Mouse (Mus musculus): ENCODE measurements at regions not wholly inside any gene's neighbourhood (a gene's known extent, or its start where the extent isn't known, plus 50 kb on each side); places are given as distances from the start of the nearest gene placed in this dataset.

DNA sequence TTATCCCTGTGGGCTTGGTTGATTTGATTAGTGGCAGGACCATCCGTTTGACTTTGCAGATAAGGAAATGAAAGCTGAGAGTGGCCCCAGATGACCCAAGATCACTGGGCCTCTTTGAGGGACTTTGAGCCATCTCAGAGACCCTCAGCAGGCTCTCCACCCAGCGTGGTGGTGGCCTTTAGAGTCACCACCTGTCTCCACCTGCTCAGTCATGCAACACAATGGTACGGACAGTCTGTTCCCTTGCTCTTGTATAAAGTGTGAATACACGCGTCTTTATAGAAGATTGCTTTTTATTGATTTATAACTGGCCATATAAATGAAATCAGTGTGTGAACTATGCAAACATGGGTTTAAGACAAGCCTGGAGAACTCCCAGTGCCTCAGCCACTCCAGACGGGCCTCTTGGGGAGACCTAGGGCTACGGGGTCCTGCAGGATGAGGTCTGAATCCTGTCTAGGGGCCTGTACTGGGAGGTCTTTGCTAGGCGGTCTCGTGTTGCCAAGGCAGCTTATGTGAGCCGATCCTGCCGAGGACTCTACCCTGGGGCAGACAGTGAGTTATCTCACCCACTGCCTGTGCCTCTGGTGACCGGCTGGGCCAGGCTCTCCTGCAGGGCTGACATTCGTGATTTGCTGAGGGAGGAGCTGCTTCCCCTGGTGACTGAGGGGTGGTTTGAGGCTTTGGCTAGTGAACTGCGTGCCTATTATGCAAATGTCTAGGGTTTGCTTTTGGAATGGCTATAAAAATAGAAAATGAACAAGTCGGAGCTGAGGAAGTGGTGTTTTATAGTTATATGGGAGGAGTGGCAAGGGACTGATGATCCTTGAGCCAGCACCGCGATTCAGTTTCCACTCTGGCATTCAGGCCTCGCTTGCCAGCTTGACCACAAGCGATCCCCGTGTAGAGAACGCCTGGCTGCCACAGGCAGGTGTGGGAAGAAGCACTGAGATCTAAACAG is 176.5 kb downstream of the Fam43a start:
- DNase-seq: no peak

DNA sequence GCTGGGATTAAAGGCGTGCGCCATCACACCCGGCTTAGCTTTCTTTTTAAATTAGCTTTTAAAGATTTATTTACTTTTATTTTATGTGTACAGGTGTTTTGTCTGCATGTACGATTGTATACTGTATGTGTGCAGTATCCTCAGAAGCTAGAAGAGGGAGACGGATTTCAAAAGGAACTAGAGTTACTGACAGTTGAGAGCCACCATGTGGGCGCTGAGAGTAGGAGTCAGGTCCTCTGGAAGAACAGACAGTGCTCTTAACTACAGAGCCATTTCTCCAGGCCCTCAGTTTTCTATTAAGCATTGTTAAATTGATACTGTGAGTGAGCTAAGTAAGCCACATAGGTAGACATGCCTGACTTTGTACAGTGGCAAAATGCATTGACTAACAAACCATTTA is 177.9 kb downstream of the Fam43a start:
- no peak for DNase-seq

DNA sequence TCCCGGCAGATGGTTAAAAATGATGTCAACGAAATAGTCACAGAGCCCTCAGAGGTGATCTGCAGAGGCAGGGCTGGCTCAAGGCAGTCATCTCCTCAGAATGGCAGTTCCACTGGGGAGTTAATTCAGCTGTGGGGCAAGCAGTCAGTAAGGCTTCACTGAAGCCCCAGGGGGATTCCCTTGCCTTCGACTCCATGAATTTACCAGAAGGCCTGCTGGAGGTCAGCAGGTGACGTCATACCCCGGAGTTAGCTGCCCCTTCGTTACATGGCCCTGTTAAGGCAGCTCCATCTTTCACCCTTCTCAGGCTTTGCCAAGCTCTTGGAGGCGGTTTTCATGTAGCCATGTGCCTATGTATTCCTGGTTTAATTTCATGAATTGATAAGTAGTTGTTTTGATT is 178.6 kb downstream of the Fam43a start:
- no peak for DNase-seq

DNA sequence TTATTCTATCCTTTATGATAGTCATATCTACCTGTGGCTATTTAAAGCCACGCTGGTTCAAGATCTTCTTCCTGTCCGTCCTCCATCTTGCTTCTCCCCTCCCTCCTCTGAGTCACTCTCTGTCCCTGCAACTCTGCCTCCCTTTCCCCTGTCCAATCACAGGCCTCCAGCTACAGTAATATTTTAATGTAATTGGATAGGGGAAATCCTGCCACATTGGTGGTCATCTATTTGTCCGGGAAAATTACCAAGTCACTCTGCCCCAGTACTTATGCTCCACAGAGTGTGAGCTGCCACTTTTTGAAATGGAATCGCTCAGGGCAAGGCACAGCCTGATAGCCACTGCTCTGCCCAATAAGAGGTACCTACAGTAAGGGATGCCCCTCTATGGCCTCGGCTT is 179.4 kb downstream of the Fam43a start:
- DNase-seq: no peak

- DNase-seq: no peak
These were observed 184.7 kb downstream of the Fam43a start for GRCm38 (mm10) chr16:30784261-30784660.

DNA sequence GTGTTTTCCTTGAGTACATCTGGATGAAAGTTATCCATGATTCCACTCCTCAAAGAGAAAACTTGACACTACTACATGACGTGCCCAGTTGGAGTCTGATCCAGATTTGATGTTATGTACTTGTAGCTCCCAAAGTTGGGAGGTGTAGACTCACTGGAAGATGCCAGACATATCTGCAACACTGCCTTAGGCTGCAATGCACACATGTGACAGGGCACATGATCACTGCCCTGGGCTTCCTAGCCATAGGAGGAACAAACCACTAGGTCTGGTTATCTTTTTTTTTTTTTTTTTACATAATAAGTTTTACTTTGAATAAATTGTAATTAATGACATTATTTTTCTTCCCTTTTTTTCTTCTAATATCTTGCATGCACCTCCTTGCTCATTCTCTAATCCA is 185.4 kb downstream of the Fam43a start:
- no peak for DNase-seq

DNA sequence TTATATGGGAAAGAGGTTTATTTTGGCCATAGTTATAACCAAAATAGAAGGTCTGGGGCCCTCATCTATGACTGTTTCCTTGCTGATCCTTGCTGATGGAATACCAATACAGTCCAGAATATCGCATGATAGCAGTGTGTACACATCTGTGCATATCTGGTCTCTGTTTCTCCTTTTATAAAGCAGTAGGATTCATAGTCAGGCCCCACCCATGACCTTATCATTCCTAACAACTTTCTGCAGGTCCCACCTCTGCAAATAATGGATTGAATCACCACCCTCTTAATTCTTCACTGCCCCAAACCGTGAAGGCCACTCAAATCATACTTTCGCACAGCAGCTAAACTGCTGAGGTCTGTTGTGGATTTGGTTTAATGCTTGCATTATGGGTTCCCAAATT is 186.5 kb downstream of the Fam43a start:
- DNase-seq: no peak

DNA sequence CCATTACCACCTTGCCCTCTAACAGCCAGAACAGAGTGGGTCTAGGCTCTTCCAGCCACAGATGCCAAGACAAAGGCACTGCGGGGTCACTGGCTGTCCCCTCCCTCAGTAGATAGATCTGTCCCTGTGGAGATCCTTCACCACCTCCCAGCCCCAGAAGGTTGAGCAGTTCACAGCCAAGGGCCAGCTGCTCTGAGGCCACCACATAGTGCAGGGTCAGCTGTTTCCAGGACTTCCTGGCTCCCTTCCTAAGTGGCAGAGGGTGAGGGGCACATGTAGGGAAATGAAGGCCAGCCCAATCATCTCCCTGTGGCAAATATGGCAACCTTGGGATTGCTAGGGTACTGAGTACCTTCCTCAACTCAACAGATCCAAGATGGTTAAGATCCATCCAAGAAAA is 187.8 kb downstream of the Fam43a start:
- DNase-seq: no peak

DNA sequence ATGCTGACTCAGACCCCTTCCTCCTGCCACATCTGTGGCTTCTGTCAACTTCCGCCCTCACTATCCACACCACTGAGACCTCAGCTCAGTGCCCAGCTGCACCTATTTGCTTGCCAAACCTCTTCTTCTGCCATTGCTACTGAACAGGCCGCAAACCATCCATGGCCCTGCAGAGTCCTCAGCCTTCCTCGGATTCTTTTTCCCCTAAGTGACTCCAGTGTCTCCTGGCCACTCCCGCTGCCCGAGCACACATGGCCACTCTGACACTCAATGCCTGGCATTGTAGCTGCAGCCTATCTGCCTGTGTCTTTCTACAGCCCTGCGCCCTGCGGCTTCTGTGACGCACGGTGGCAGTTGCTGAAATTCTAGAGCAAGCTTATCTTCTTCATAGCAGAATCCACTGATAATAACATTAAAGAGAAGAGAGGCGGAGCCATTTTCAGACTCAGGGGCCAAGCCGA is 188.8 kb downstream of the Fam43a start:
- DNase-seq: no peak

GRCm38 (mm10) chr16:30788944-30789781 is 189.6 kb downstream of the Fam43a start:
- DNase-seq: no peak

- DNase-seq: peak; percentile 18
These were observed 190.5 kb downstream of the Fam43a start for GRCm38 (mm10) chr16:30790036-30790435.

DNA sequence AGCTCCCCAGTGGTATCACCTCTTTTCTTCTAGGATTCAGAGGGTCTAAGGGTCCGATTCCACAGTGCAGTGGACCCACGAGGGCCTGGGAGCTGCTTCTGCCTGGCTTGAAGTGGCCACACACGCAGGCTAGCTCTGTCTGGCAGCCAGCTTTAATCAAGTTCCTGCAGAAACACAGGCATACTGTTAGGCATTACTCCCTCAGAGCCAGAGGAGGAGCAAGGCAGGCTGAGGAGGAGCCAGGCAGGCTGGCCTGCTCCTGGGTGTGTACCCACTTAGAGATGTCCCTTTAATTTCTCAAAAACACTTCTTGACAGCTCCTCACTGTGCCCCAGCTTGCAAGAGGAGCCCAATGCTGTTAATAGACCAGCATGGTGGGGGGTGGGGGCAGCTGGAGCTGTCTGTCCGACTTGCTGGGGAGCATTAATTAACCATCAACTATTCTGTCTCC is 191.1 kb downstream of the Fam43a start:
- no peak for DNase-seq

DNA sequence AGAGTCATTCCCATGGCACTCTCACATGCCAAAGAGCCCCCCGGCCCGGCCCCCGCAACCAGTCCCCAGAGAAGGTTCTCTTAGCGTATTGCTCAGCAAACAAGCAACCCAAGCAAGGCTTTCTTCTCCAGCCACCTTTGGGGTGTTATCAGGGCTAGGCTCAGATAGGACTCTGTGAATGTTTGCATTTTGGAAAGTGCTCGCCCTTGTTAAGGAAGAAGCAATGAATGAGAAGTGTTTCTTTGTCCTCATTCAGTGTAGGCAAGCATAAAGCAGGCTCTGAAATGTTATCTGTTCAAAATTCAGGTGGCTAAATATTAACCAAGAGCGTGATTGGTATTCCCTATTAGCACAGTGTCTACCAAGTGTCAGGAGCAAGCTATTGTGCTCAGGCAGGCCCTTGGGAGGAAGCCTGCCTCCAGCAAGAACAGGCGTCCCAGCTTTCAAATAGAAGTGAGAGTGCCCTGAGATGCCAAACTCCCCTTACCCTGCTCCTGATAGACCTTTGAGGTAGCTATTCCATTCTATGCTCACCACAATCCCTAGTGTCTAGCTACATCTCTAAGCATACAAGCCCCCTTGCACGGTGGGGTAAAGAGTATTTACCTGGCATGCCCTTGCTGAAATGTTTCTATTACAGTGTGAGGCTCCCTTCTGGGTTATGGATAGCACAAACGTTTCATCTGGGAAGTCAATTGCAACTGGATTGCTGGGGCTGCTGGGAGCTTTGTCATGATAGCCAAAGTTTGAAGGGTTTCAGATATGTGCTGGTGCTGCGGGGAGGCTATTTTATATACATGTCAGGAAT is 191.7 kb downstream of the Fam43a start:
- DNase-seq: no peak

DNA sequence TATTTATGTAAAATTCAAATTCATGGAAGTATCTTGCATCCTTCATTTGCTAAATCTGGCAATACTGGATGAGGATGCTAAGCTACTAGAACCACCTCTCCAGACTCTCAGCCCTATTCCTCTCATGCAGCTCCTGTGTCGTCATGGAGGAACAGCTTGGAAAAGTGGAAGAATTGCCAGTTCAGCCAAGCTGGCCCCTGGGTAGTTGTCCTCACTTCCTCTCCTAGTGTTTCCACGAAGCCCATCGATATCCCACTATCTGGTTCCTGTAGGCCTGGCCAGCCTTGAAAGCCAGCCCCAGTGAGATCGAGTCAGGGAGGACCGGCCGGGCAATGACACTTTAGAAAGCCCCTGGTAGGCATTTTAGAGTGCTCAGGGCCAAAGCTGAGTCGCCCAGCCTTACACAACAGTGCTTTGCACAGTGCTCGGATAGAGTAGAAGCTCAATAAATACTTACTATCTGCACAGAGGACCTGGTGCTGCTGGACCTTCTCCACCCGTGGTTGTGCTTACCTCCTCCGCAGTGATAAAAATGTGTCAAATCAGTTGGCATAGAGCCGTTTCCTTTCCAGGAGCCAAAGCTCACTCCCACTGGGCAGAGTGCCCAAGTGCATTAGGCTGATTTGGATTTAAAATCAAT is 193.3 kb downstream of the Fam43a start:
- no peak for DNase-seq

GRCm38 (mm10) chr16:30793378-30793753 is 193.8 kb downstream of the Fam43a start:
- DNase-seq: no peak

GRCm38 (mm10) chr16:30793856-30794255 is 194.3 kb downstream of the Fam43a start:
- no peak for DNase-seq

- no peak for DNase-seq
These were observed 196.0 kb downstream of the Fam43a start for GRCm38 (mm10) chr16:30795501-30795904.

- no peak for DNase-seq
These were observed 196.6 kb downstream of the Fam43a start for GRCm38 (mm10) chr16:30796103-30796502.

GRCm38 (mm10) chr16:30797006-30797405 is 197.5 kb downstream of the Fam43a start:
- no peak for DNase-seq

DNA sequence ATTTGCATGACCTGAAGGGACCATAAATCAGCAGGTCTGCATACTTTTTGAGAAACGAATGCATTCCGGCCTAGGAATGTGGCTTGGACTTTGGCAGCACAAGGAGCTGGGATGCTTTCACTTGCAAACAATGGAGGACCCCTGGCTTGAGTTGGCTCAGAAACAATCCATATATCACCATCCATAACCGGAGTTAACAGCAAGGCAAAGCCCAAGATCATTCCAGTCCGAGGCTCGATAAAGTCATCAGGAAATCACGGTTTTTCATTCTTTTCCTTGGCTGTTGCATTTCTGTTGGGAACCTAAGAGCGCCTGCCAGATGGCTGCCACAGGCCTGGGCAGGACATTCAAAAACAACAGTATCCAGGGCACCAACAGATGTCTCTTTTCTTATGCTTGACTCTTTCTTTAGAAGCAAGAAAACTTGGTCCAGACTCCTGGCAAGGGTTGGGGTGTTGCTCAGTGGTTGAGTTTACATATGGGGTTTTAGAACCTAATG is 198.5 kb downstream of the Fam43a start:
- peak; percentile 26 for DNase-seq

DNA sequence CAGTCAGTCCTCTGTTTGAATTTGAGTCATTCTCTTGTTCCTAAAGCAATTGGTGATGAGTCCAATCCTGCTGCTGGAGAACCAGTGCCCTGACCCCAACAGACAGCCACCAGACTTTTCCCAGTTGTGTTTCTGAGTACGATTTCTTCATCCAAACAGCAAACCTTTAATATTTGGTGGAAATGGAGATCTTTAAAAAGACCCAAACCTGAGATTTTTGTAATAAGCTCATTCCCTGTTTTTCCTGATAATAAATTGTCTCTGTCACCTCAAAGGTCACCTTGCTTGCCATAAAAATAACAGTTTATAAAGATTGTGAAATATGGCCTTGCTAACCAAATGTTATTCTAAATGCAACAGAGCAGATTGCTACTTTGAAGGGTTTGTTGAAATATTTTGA is 199.0 kb downstream of the Fam43a start:
- DNase-seq: no peak

All from right cerebral cortex, adult 18-20 months (tissue).